Mouse (Mus musculus) common myeloid progenitor, adult 5-6 weeks (primary cell): ENCODE data around the gene Hist2h2aa2. TPM values are rescaled to one million over a fixed set of nuclear protein-coding genes. Genes with fewer than 3 reads are reported as not detected.

Source experiments
- ATAC-seq: replicated peaks from 2 replicates; pipeline ENCODE4 v1.8.0; 2016; ENCODE audit warnings: low read depth, mild to moderate bottlenecking, moderate TSS enrichment, inconsistent platforms; ENCODE audit not compliant: poor library complexity, severe bottlenecking
- total RNA-seq: library from RNA; stranded (forward); fragments of 200-1000, 187-1606 nt; gene quantifications from 2 replicates; pipeline ENCODE4 v1.2.3, GENCODE M21; 2017

Hist2h2aa2 gene
- total RNA-seq, 1 experiment from 2014 or later = 3,626 TPM

DNA sequence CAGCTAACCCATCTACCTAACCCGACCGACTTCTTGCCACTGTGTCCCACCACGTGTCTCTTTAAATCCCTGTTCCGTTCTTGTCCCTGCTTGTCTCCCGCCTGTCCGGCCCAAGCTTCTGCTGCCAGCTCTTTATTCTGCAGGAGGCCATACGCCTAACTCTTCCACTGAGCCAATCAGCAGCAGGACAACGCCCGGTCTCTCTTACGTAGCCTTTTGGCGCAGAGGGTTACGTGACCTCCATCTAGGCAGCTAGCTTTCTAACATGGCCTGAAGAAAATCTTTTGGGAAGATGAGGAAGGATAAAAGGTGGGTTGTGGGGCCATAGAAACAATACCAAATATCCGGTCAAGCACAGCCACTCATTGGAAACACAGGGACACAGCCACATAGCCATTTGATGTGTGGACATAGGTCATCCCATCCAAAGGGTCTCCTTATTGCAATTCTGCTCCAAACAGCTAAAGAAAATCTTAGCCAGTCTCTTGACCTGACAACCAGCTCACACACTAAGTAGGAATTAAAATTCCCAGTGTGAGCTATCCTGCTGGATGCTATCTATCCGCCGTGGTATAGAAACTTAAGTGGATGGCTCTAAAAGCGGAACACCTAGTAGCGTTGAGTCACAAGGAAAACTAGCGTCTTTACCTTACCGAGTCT, 22.3 kb upstream of the Hist2h2aa2 start:
- peak; percentile 66 for ATAC-seq

GRCm38 (mm10) chr3:96261623-96262022, 21.5 kb upstream of the Hist2h2aa2 start:
- no peak for ATAC-seq

GRCm38 (mm10) chr3:96260220-96260619, 20.1 kb upstream of the Hist2h2aa2 start:
- no peak for ATAC-seq

DNA sequence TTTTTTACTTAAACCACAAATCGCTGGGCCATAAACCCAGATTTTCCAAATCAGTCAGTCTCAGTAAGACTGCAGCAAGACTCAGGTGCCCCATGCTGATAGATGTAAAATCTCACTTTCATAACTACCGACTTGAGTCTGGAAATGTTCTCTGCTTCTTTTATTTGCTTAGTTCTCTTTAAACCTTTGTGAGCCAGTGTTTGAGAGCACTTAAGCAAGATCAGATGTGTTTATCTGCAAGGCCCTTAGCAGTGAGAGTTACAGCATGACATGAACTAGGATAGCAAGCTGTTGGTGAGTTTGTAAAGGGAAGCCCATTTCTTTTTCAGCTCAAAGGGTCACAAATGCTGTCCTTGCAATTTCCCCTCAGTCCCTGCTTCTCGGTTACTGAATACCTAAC, 17.1 kb upstream of the Hist2h2aa2 start:
- no peak for ATAC-seq

DNA sequence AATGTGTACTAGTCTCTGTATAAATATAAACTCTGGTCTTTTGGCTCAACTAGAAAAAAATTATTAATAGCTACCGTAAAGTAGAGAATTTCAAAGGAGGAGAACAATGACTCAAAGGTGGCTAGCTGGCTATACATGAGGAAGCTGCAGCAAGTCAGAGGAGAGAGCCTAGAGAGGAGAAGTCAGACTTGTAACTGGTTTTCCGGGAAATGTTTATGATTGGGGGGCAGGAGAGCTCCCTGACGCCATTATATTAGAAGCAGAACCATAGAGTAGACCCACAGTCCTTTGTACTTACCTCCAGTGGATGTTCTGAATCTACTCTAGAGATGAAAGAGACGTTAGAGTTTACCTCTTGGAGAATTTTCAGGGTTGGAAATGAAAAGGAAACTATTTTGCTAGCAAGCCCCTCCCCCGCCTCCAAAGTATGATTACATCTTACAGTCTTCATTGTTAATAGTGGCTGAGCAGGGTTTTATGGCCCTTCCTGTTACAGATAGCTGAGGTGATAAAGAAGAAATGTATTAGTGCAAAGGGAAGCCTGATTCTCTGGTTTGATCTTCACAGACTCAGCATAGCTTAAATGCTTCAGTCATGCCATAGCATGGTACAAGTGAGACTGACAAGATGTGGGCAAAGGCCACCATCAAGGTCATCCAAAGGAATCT, 16.0 kb upstream of the Hist2h2aa2 start:
- ATAC-seq = no peak

- 0 out of 2 replicates have a peak, but pooled peaks have one; percentile 37 for ATAC-seq
These were observed 14.7 kb upstream of the Hist2h2aa2 start for GRCm38 (mm10) chr3:96254683-96255355.

GRCm38 (mm10) chr3:96251787-96252186, 11.7 kb upstream of the Hist2h2aa2 start:
- peak; percentile 58 for ATAC-seq

- no peak for ATAC-seq
These were observed 10.8 kb upstream of the Hist2h2aa2 start for GRCm38 (mm10) chr3:96250890-96251289.

- ATAC-seq = no peak
These were observed 8.9 kb upstream of the Hist2h2aa2 start for GRCm38 (mm10) chr3:96249034-96249345.

GRCm38 (mm10) chr3:96248141-96249033, 8.3 kb upstream of the Hist2h2aa2 start:
- ATAC-seq = no peak

DNA sequence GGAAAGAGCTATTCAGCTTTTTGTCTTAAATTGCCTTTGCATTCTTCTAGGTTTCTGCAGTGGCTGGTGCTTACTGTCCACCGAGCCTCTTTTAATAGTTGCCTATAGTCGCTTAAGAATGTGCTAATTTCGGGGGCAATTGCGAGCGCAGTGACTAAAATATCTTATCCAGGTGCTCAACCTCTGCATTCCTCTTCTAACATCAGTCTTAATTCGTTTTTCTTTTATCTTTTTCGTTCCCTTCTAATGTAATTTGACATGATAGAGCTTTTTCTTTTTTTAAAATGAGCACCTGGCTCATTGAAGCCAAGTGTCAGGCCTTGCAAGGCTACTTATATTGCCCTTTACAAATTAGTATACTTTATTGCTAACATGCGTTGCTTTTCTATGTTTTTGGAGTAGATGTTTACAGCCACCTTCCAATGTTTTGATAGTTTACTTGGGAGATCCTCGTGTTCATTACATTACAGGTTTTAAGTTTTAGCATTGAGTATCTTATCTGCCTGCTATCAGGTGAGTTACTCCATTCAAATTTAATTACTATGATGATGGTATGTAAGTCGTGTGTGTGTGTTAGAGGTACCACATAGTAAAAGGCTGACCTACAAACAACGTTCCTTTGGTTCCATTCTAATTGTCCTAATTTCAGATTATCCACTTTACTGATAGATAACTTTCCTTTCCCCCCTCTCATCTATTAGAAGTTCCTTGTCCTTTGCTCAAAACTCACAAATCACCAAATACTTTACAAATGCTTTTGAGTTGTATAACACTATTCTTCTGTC, 7.5 kb upstream of the Hist2h2aa2 start:
- ATAC-seq = no peak

DNA sequence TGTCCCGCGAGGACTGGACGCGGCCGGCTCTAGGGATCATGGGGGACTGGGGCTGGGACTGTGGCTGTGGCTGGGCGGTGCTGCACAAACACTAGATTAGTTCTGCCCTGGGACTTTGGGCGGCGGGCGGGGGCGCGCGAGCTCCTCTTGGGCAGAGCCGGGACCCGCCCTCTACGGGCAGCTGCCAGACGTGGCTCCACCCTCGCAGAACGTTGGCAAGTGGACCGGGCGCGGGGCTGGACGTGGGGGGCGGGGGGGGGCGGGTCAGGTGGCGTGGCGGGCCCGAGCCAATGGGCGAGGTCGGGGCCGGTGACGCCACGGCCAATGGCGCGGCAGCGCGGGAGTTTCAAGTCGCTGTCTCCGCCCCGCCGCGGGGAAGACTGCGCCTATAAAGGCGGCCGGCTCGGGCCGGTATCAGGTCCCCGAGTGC, 6.4 kb upstream of the Hist2h2aa2 start, which contains the start of gene Hist2h3c1:
Hist2h3c1 (plus strand) TSS at position 259 of the 430 bp plus-strand sequence.
- ATAC-seq = peak; percentile 64

- ATAC-seq = peak; percentile 46
These were observed 5.9 kb upstream of the Hist2h2aa2 start for GRCm38 (mm10) chr3:96246018-96246417.

DNA sequence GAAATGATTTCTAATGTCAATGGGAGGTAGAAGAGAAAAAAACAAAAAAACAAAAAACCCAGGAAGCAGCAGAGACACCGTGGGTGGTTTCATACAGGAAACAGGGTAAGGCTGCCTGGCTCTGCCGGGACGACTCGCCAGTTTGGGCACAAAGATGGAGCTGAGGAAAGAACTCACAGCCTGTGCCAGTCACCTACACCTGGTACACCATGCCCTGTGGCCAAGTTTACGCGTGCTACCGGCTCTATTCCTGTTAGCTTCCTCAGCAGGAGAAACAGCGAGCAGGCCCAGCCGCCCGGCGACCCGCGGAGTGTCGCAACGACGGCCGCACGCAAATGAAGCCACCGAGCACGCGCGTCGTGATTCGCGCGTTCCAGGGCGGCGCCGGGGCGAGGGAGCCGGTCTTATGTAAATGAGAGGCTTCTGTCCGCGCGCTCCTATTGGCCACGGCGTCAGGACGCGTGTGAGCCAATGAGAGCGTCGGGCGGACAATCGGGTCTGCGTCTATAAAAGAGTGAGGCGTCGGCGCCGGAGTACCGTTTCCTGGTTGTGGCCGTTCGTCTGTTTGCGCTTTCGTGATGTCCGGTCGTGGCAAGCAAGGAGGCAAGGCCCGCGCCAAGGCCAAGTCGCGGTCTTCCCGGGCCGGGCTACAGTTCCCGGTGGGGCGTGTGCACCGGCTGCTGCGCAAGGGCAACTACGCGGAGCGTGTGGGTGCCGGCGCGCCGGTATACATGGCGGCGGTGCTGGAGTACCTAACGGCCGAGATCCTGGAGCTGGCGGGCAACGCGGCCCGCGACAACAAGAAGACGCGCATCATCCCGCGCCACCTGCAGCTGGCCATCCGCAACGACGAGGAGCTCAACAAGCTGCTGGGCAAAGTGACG, 5.2 kb upstream of the Hist2h2aa2 start, which contains the start of gene Hist2h2aa1:
Hist2h2aa1 (plus strand) TSS at position 495 of the 884 bp plus-strand sequence.
- ATAC-seq = peak; percentile 71

GRCm38 (mm10) chr3:96243921-96244572, 4.0 kb upstream of the Hist2h2aa2 start:
- no peak for ATAC-seq

DNA sequence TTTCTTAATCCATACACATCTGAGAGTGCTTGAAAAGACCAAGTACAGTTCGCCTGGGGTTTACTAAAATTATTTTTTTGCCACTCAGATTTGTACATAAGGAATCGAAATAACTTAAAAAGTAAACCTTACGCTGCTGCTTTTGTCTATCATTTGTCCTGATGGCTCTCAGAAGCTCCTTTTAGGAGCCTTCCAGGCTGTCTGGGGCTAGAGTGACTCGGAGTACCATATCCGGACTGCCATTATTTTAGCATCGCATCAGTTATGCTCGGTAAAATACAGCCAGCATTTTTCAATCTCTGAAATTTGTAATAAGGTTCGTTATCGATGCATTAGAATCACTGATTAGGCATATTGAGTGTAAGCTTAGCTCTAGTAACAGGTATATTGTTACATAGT, 722 bp upstream of the Hist2h2aa2 start:
- no peak for ATAC-seq

GRCm38 (mm10) chr3:96238954-96239793, 902 bp downstream of the Hist2h2aa2 start, which contains the start of gene Hist2h3c2:
Hist2h3c2 (minus strand) TSS chr3:96239127.
- peak; percentile 65 for ATAC-seq
